Mouse (Mus musculus) T-cell, adult 66 days (primary cell): ENCODE results near the gene Fam183b. TPM values are rescaled to one million over a fixed set of nuclear protein-coding genes. Genes with fewer than 3 reads are reported as not detected.

Experiments
- total RNA-seq, 2 experiments: library from RNA; stranded (reverse); gene quantifications; 3 replicates in 1 of 2; 4 replicates in 1 of 2; pipeline ENCODE4 v1.2.4; 2023

The Fam183b gene
- total RNA-seq: not detected

GRCm38 (mm10) chr11:58801558-58802228 is at the start of gene Fam183b:
Gene Fam183b (minus strand): TSS chr11:58801960.

GRCm38 (mm10) chr11:58846919-58847461 is 45.2 kb upstream of the Fam183b start, which contains the start of gene Gm12258:
Gene Gm12258 (plus strand): TSS chr11:58847158.

GRCm38 (mm10) chr11:58838951-58839350 is 37.2 kb upstream of the Fam183b start, which contains the start of gene Olfr311:
Gene Olfr311 (plus strand): TSS chr11:58839251.

GRCm38 (mm10) chr11:58828937-58829336 is 27.2 kb upstream of the Fam183b start, which contains the start of gene Olfr312:
Gene Olfr312 (plus strand): TSS chr11:58829237.

GRCm38 (mm10) chr11:58814700-58815099 is 12.9 kb upstream of the Fam183b start, which contains the start of gene Olfr313:
Gene Olfr313 (plus strand): TSS chr11:58815000.

GRCm38 (mm10) chr11:58782480-58783089 is 19.2 kb downstream of the Fam183b start, which contains the start of gene Olfr314:
Gene Olfr314 (plus strand): TSS chr11:58782952.

GRCm38 (mm10) chr11:58772888-58773287 is 28.9 kb downstream of the Fam183b start, which contains the start of gene Olfr315:
Gene Olfr315 (plus strand): TSS chr11:58773188.

GRCm38 (mm10) chr11:58752434-58752833 is 49.3 kb downstream of the Fam183b start, which contains the start of gene Olfr316:
Gene Olfr316 (plus strand): TSS chr11:58752734.

Other genes with a start within 250 kb of the Fam183b start
- gene Olfr328, start 246.3 kb downstream of the Fam183b start, total RNA-seq: under 1 TPM; 0.20 to 0.53 TPM
- gene Olfr224, start 231.4 kb downstream of the Fam183b start, total RNA-seq: not detected
- not detected for gene Olfr325, start 224.2 kb downstream of the Fam183b start, total RNA-seq
- not detected for gene Olfr324, start 206.8 kb downstream of the Fam183b start, total RNA-seq
- not detected for gene 2210407C18Rik, start 185.9 kb downstream of the Fam183b start, total RNA-seq
- not detected for gene Olfr323, start 171.5 kb downstream of the Fam183b start, total RNA-seq
- under 1 TPM; 0.32 to 0.33 TPM for gene Trim58, start 161.5 kb downstream of the Fam183b start, total RNA-seq
- not detected for gene Olfr322, start 143.2 kb downstream of the Fam183b start, total RNA-seq
- gene Olfr320, start 120.9 kb downstream of the Fam183b start, total RNA-seq: not detected
- not detected for gene Olfr319, start 102.8 kb downstream of the Fam183b start, total RNA-seq
- gene Olfr318, start 77.9 kb downstream of the Fam183b start, total RNA-seq: under 1 TPM; 0.50 to 0.64 TPM
- not detected for gene Olfr317, start 62.7 kb downstream of the Fam183b start, total RNA-seq
- not detected for gene Olfr316, start 49.2 kb downstream of the Fam183b start, total RNA-seq
- gene Olfr315, start 28.8 kb downstream of the Fam183b start, total RNA-seq: not detected
- not detected for gene Olfr314, start 19.0 kb downstream of the Fam183b start, total RNA-seq
- gene Olfr313, start 13.0 kb upstream of the Fam183b start, total RNA-seq: not detected
- not detected for gene Olfr312, start 27.3 kb upstream of the Fam183b start, total RNA-seq
- not detected for gene Olfr311, start 37.3 kb upstream of the Fam183b start, total RNA-seq
- 10 to 100 TPM in 1 of 2 experiments, 1 to 10 TPM in 1; 7.1 to 15.0 TPM for gene Gm12258, start 45.2 kb upstream of the Fam183b start, total RNA-seq
- 10 to 100 TPM; 11.0 to 12.4 TPM for gene 2810021J22Rik, start 65.3 kb upstream of the Fam183b start, total RNA-seq
- 10 to 100 TPM; 12.1 to 12.3 TPM for gene Zfp39, start 102.3 kb upstream of the Fam183b start, total RNA-seq
- not detected for gene Btnl10, start 115.9 kb upstream of the Fam183b start, total RNA-seq
- gene Rnf187, start 137.0 kb upstream of the Fam183b start, total RNA-seq: 100 to 1,000 TPM; 122 to 136 TPM
- gene Hist3h2ba, start 147.0 kb upstream of the Fam183b start, total RNA-seq: 10 to 100 TPM; 12.9 to 15.2 TPM
- 10 to 100 TPM; 39.5 to 41.6 TPM for gene Hist3h2a, start 152.7 kb upstream of the Fam183b start, total RNA-seq
- under 1 TPM in 1 of 2 experiments, not detected in 1; 0.41 TPM for gene Trim17, start 152.7 kb upstream of the Fam183b start, total RNA-seq
- 10 to 100 TPM; 68.7 to 76.5 TPM for gene Trim11, start 176.1 kb upstream of the Fam183b start, total RNA-seq